Mouse (Mus musculus) forebrain, embryonic 16.5 days (tissue): Measurements from ENCODE around the gene Slc22a13. TPM values are rescaled to one million over a fixed set of nuclear protein-coding genes. Genes with fewer than 3 reads are reported as not detected.
"Not testable (repeated sequence)": the region's sequence is repeated elsewhere in the genome, so short reads cannot be mapped to it uniquely, and the experiment has no call there.

Source experiments
- ATAC-seq: fragments of 200-750 bp; cut with Nextera tagmentation; 2 replicates; pipeline ENCODE4 v1.8.0; 2017; ENCODE audit warnings: mild to moderate bottlenecking, moderate library complexity
- H3K27ac ChIP-seq: fragments of 300-500 bp; sonication (generic); 2 replicates; pipeline ENCODE4 v1.5.1; 2014; ENCODE audit warnings: low read length, control low read depth
- H3K27me3 ChIP-seq: fragments of 300-500 bp; sonication (generic); replicated peaks from 2 replicates; pipeline ENCODE4 v1.6.1; 2014; ENCODE audit warnings: low read length; ENCODE audit not compliant: control insufficient read depth, insufficient read depth
- H3K36me3 ChIP-seq: fragments of 300-500 bp; sonication (generic); 2 replicates; pipeline ENCODE4 v1.6.1; 2014; ENCODE audit not compliant: control insufficient read depth, insufficient read depth
- H3K4me1 ChIP-seq: fragments of 300-500 bp; sonication (generic); replicated peaks from 2 replicates; pipeline ENCODE4 v1.6.1; 2014; ENCODE audit warnings: low read length; ENCODE audit not compliant: control insufficient read depth, insufficient read depth
- H3K4me2 ChIP-seq: fragments of 300-500 bp; sonication (generic); 2 replicates; pipeline ENCODE4 v1.6.1; 2014; ENCODE audit warnings: mild to moderate bottlenecking, low read length, control low read depth
- H3K4me3 ChIP-seq: fragments of 300-500 bp; sonication (generic); replicated peaks from 2 replicates; pipeline ENCODE4 v1.5.1; 2014; ENCODE audit warnings: mild to moderate bottlenecking, low read length, control low read depth
- H3K9ac ChIP-seq: fragments of 300-500 bp; sonication (generic); replicated peaks from 2 replicates; pipeline ENCODE4 v1.6.1; 2014; ENCODE audit warnings: low read depth, low read length, control low read depth
- H3K9me3 ChIP-seq: fragments of 300-500 bp; sonication (generic); 2 replicates; pipeline ENCODE4 v1.6.1; 2016; ENCODE audit warnings: low read length; ENCODE audit not compliant: control insufficient read depth
- WGBS: fragments of 180-500 bp; shearing (Covaris S2); extraction: QIAGEN DNeasy Blood & Tissue Kit; methylation state at CpG from one replicate; pipeline ENCODE4 v1.1.7; 2014; 5-methylcytosine and 5-hydroxymethylcytosine counted together
- polyA plus RNA-seq: library from polyadenylated mRNA; unstranded; fragments of >200 nt; fragmentation: Nextera tagmentation; extraction: Ambion mirVana; gene quantifications from 2 replicates; pipeline ENCODE4 v1.2.1, GENCODE M21; 2015

Gene Slc22a13
- polyA plus RNA-seq, 1 experiment from 2014 or later: 0.18 TPM

DNA sequence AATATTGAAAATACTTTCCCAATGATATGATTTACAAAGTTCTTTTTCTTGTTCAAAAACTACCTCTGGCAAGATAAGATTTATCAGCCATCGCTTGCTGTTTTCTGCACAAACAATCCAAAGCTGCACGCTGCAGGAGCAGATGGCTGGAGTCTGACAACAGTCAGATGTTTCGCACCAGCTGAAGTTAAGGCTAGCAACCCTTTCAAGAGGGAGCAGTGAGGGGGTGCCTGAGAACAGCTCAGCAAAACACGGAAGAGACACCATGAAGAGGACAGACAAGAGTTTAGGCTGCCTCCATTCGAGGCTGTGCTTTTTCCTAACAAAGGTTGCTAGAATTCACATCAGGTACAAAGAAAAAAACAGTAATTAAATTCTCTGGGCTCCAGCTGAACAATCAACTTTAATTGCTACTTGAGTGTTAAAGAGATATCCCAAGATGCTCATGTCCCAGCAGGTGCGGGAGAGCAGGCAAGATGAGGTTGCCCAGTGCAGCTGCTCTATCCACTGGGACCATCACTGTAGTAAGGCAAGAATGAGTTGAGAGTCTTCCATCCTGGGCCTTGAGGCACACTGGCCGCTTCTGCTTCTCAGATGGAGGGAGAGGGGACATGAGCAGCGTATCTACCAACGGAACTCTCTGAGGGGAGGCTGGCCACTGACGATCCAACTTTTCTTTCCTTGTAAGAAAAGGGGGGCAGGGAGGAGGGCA lies 31.5 kb upstream of the Slc22a13 start:
- Histone ChIP-seq H3K4me1 (0 out of 2 replicates have a peak, but pooled peaks cover 3% of the 10 kb centered on the region), H3K4me3 (no peak overlapping the region), H3K9ac (no peak overlapping the region), H3K4me2 (no peak overlapping the region), H3K27me3 (no peaks in the 10 kb centered on the region), H3K9me3 (no peaks in the 10 kb centered on the region), H3K36me3 (no peaks in the 10 kb centered on the region), H3K27ac (0 out of 2 replicates have a peak overlapping the region, but pooled peaks have one; percentile 22)
- 73% methylated on average over 10 of the region's 10 CpGs for WGBS
- no peak for ATAC-seq

DNA sequence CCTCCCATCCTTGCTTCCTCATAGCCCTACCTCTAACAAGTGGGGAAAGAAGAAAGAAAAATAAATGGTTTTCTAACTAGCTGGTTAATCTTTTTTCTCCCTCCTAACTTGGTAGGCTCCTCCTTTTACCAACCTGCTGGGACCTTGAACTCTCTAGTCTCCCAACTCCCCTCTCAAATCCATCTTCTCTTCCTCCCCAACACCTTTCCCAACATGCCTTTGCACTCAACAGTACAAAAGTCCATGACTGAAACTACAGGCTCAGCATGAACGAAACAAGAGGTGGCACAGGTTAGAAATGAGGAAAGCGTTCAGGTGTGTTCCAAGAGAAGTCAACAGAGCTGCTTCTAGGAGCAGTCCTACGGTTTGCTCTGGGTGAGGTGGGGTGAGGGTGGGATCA lies 30.4 kb upstream of the Slc22a13 start:
- no peaks in the 10 kb centered on the region for H3K27me3 ChIP-seq
- H3K9ac ChIP-seq: no peak overlapping the region
- H3K27ac ChIP-seq: no peak overlapping the region
- no peak overlapping the region for H3K4me2 ChIP-seq
- H3K9me3 ChIP-seq: no peaks in the 10 kb centered on the region
- H3K4me1 ChIP-seq: 0 out of 2 replicates have a peak, but pooled peaks cover 3% of the 10 kb centered on the region
- ATAC-seq: no peak
- 92% methylated on average over 3 of the region's 3 CpGs for WGBS
- no peak overlapping the region for H3K4me3 ChIP-seq
- no peaks in the 10 kb centered on the region for H3K36me3 ChIP-seq

DNA sequence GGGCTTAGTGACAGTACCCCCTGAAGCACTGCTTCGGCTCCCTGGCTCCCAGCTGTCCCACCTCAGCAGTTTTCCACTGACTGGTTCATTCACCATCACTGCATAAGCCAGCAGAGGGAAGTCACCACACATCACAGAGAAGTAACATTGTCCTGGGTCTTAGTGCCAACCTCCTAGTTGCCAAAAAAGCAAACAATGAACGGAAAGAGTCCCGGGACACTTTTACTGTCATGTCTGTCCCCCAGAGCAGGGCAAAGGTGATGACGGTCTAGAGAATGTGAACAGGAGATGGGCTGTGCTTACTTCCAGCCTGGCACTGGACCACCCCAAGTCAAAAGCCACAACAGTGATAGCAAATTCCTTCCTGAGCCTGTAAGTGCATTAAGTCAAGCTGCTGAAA lies 29.9 kb upstream of the Slc22a13 start:
- Histone ChIP-seq H3K4me1 (0 out of 2 replicates have a peak, but pooled peaks cover 3% of the 10 kb centered on the region), H3K27me3 (no peaks in the 10 kb centered on the region), H3K9ac (no peak overlapping the region), H3K36me3 (no peaks in the 10 kb centered on the region), H3K4me3 (no peak overlapping the region), H3K4me2 (no peak overlapping the region), H3K9me3 (no peaks in the 10 kb centered on the region), H3K27ac (no peak overlapping the region)
- no peak for ATAC-seq
- 91% methylated on average over 4 of the region's 4 CpGs for WGBS

DNA sequence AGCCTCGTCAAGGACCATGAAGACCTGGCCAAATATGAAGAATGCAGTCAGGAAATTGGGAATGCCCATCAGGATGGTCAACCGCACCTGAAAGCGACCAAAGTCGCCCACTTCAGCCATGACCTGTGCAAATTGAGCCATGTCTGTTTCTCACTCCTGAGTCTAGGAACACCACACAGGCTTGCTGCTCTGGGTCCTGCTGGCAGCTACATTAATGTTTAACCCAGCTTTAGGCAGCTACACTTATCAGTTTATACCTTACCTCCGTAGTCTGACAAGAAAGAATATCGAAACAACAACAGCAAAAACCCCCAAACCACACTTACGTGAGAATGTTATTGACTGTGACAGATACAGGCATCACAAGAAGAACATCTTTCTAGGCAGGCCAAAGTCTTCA lies 22.7 kb upstream of the Slc22a13 start:
- Histone ChIP-seq H3K27ac (no peak overlapping the region), H3K4me1 (no peaks in the 10 kb centered on the region), H3K4me2 (no peak overlapping the region), H3K4me3 (no peak overlapping the region), H3K9me3 (no peaks in the 10 kb centered on the region), H3K9ac (no peak overlapping the region), H3K27me3 (no peaks in the 10 kb centered on the region), H3K36me3 (no peaks in the 10 kb centered on the region)
- no peak for ATAC-seq
- WGBS: 96% methylated on average over 7 of the region's 7 CpGs

DNA sequence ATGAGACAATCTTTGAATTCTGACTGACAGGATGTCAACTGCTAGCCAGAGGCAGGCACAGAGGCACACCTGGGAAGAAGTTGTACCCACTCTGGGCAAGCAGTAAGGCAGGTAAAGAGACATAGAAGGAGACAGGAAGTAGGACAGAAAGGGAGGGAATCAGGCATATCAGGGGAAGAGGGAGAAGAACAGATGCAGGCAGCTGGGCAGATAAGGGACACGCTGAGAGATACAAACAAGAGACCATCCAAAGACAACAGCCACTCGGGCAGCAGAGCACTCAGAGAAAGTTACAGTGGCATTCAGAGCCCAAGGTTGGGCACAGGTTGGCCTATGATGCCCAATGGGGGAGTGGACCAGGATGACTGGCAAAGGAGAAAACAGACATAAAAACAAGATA lies 21.9 kb upstream of the Slc22a13 start:
- H3K4me2 ChIP-seq: no peak overlapping the region
- H3K27ac ChIP-seq: no peak overlapping the region
- ATAC-seq: no peak
- H3K9ac ChIP-seq: no peak overlapping the region
- no peaks in the 10 kb centered on the region for H3K36me3 ChIP-seq
- no peaks in the 10 kb centered on the region for H3K27me3 ChIP-seq
- no peak overlapping the region for H3K4me3 ChIP-seq
- no peaks in the 10 kb centered on the region for H3K4me1 ChIP-seq
- H3K9me3 ChIP-seq: no peaks in the 10 kb centered on the region
- 98% methylated on average over 2 of the region's 2 CpGs for WGBS

DNA sequence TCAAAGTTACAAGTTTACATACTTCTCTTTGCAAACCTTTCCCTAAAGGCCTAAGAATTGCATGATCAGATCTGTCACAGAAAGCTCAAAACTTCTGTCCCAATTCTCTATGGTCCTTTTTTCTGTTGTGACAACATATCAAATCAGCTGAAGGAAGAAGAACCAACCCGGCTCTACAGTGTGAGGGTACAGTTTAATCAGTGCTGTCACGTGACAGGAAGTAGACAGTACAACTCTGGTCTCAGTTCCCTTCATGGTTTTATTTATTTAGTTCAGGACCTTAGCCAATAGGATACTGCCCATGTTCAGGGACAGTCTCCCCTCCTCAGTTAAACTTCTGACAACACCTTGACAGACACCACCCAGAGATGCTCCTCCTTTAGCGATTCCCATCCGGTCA lies 11.4 kb upstream of the Slc22a13 start:
- H3K9me3 ChIP-seq: no peaks in the 10 kb centered on the region
- no peak overlapping the region for H3K4me3 ChIP-seq
- no peaks in the 10 kb centered on the region for H3K27me3 ChIP-seq
- no peak for ATAC-seq
- H3K4me2 ChIP-seq: no peak overlapping the region
- H3K27ac ChIP-seq: no peak overlapping the region
- H3K9ac ChIP-seq: no peak overlapping the region
- no peaks in the 10 kb centered on the region for H3K36me3 ChIP-seq
- H3K4me1 ChIP-seq: no peaks in the 10 kb centered on the region
- 93% methylated on average over 4 of the region's 4 CpGs for WGBS

DNA sequence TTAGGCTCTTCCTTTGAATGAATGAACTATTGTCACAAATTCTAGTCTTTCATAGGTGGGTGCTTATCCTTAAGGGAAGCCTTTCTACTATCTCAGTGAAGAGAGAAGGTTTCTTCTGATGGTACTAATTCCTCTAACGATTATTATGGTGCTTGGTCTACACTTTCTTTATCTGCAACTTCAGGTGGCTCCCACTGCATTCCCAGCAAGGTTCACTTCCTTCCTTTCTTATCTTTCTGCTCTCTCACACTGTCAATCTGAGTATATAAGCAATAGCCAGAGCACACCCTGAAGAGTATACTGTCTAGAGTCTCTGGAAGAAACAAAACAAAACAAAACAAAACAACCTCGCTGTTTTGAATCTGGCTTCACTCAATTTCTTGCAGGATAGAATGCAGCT lies 10.8 kb upstream of the Slc22a13 start:
- 84% methylated on average over 2 of the region's 2 CpGs for WGBS
- no peak overlapping the region for H3K9ac ChIP-seq
- no peaks in the 10 kb centered on the region for H3K36me3 ChIP-seq
- no peaks in the 10 kb centered on the region for H3K4me1 ChIP-seq
- no peak overlapping the region for H3K4me2 ChIP-seq
- H3K27me3 ChIP-seq: no peaks in the 10 kb centered on the region
- no peak for ATAC-seq
- no peaks in the 10 kb centered on the region for H3K9me3 ChIP-seq
- no peak overlapping the region for H3K27ac ChIP-seq
- no peak overlapping the region for H3K4me3 ChIP-seq

DNA sequence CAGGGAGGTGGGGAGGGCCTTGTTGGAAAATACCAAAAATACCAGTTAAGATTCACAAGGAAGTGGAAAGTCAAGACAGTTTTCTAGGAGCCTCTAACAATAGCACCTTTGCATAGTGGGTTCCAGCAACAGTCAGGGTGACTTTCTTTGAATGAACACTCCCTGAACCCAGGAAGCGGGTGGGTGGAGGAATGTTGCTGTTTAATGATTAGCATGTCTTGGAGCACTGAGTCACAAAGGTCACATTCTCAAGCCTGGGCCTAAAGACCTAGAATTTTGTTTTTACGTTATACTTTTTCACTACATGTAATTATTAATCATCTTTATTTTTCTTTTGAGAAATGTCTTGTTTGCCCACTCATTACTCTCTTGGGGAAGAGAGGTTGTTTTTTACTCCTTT lies 6.4 kb upstream of the Slc22a13 start:
- not testable (repeated sequence) for H3K9ac ChIP-seq, H3K4me2 ChIP-seq, ATAC-seq, H3K4me1 ChIP-seq, H3K9me3 ChIP-seq, H3K36me3 ChIP-seq, H3K4me3 ChIP-seq, H3K27ac ChIP-seq, H3K27me3 ChIP-seq
- WGBS: 93% methylated on average over 2 of the region's 2 CpGs

DNA sequence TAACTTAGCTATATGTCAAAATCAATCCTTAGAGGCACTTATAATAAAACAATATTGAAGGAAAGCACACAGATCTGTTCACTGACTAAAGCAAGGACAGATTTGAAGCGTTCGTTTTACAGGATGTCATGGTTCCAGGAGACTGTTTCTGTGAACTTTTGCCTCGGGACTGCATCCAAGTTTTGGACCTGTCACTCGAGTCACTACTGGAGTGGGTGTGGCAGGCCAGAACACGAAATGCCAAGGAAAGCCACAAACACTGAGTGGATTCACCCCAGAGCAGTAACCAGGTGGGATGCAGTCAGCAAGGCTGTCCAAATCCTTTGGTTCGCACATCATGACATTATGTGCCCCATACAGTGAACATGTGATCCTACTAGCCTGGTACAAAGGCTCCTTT lies 5.7 kb upstream of the Slc22a13 start:
- no peaks in the 10 kb centered on the region for H3K36me3 ChIP-seq
- no peak overlapping the region for H3K4me2 ChIP-seq
- no peak for ATAC-seq
- H3K27ac ChIP-seq: no peak overlapping the region
- H3K9me3 ChIP-seq: no peaks in the 10 kb centered on the region
- H3K27me3 ChIP-seq: no peaks in the 10 kb centered on the region
- no peaks in the 10 kb centered on the region for H3K4me1 ChIP-seq
- H3K4me3 ChIP-seq: no peak overlapping the region
- 93% methylated on average over 6 of the region's 6 CpGs for WGBS
- no peak overlapping the region for H3K9ac ChIP-seq

DNA sequence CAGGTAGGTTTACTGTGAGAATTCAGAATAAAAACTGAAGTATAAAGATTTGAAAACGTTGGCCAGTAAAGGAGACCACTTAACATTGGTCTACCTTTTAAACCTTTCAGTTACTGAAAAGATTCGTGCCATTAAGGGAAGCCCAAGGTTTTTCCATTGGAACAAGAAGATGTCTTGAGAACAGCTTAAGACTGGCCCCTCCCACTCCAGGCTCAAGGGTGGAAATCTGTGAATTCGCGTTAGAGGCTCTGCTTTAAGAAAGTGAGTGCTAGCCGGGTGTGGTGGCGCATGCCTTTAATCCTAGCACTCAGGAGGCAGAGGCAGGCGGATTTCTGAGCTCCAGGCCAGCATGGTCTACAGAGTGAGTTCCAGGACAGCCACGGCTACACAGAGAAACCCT lies 4.1 kb upstream of the Slc22a13 start:
- H3K4me3 ChIP-seq: no peak overlapping the region
- 80% methylated on average over 8 of the region's 8 CpGs for WGBS
- ATAC-seq: no peak

More for the DNA sequence above, 4.1 kb upstream of the Slc22a13 start:
- H3K27me3 ChIP-seq: no peaks in the 10 kb centered on the region
- no peak overlapping the region for H3K27ac ChIP-seq
- H3K36me3 ChIP-seq: no peaks in the 10 kb centered on the region
- H3K4me1 ChIP-seq: no peaks in the 10 kb centered on the region
- no peaks in the 10 kb centered on the region for H3K9me3 ChIP-seq
- H3K9ac ChIP-seq: no peak overlapping the region
- H3K4me2 ChIP-seq: no peak overlapping the region
